Mouse (Mus musculus): ENCODE measurements around the gene Cbx4. TPM values are rescaled to one million over a fixed set of nuclear protein-coding genes. Genes with fewer than 3 reads are reported as not detected.

The Cbx4 gene
- polyA plus RNA-seq, 1 experiment from 2014 or later: 13.3 TPM

DNA sequence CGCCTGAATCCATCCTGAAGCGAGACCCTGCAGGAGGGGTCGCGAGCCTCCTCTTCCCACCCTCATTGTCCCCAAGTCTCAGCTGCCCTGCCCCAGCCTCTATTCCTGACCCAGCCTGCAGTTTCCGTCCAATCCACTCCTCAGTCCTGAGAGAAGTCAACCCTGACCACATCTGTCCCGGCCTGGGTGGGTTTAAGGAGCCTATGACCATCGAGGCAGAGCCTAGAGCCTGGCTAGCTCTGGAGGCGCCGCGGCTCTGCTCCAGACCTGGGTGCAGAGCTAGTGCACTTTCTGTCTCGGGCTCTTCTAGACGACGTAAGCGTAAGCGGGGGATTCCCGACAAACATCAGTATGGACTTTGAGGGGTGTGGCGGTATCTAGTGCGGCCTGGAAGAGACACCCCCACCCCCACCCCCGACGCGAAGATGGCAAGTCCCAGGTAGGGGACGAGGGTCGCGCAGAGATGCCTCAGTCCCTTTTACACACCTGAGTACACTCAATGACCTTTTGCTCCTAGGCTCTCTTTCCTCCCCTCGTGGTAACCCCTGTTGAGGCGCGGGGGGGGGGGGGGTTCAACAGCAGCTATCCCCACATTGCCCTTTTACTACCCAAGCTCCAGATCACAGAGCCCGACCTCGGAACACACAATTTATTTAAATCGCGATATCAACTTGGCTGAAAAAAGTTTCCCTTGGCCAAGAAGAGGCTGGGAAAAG, 44.1 kb downstream of the Cbx4 start:
- peaks cover 9% of the 10 kb centered on the region for H3K36me3 ChIP-seq
- WGBS: under 1% methylated on average over 31 of the region's 31 CpGs
- peak overlapping the region; percentile 81 for H3K4me3 ChIP-seq
- H3K27me3 ChIP-seq: peaks cover 82% of the 10 kb centered on the region
- H3K9me3 ChIP-seq: no peaks in the 10 kb centered on the region
- peaks cover 68% of the 10 kb centered on the region for H3K4me1 ChIP-seq
- ATAC-seq (ENCODE audit: borderline replicate concordance, extremely low read depth, low FRiP score, low TSS enrichment): no peak
- peak overlapping the region; percentile 99 for H3K4me2 ChIP-seq
- H3K27ac ChIP-seq: no peak overlapping the region
- peak overlapping the region; percentile 55; the same call in 1 of the 2 replicates for H3K9ac ChIP-seq

DNA sequence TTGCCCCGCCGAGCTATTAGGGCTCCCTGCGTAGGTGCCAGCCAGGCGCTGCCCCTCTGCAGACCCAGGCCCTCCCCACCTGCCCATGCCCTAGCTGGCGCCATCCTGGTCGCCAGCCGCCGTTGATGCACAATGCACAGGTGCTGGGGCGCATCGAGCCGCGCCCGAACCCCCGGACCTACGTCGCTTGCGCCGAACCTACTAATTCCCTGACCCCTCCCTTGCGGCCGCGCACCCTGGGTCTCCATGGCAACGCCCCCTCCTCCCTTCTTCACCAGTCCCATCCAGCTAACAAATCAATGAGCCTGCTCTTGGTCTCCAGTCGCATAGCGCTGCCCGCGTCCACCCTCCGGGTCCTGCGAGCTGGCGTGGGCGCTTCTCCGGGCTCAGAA, 44.7 kb downstream of the Cbx4 start:
- H3K27me3 ChIP-seq: peaks cover 82% of the 10 kb centered on the region
- H3K27ac ChIP-seq: no peak overlapping the region
- no peaks in the 10 kb centered on the region for H3K9me3 ChIP-seq
- peaks cover 65% of the 10 kb centered on the region for H3K4me1 ChIP-seq
- WGBS: under 1% methylated on average over 31 of the region's 31 CpGs
- peak overlapping the region; percentile 99 for H3K4me2 ChIP-seq
- peaks cover 9% of the 10 kb centered on the region for H3K36me3 ChIP-seq
- H3K4me3 ChIP-seq: peak overlapping the region; percentile 81
- no peak; the same call in 1 of the 2 replicates for ATAC-seq (ENCODE audit: borderline replicate concordance, extremely low read depth, low FRiP score, low TSS enrichment)
- peak overlapping the region; percentile 55 for H3K9ac ChIP-seq

DNA sequence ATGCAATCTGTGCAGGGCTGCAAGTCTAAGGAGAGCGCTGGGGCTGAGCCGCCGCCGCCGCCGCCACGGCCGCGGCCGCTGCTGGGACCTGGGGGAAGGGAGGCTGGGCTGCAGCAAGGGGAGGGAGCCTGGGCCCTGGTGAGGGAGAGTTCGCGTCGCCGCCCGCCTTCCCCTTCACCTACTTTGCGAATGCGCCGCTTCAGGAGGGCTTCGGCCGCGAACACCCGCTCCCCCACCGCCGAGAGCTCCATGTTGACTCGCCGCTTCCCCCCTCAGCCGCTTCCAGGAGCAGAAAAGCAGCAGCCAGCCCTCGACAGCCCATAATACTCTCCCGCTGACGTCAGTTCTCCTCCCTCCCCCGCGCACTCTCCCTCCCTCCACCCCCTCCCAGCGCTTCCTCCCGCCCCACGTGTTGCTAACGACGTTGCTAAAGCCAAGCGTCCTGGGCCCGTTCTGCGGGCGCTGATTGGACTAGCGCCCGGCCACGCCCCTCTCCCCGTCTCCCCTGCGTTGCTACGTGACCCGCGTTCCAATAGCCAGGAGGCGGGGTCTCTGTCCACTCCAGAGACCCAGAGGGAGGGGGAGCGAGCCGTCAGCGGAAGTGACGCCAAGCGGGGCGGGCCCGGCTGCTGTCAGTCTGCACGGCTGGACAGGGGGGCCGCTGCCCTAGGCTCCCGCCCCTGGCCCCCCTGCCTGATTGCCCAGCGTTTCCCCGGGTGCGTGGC, 45.3 kb downstream of the Cbx4 start, which contains the start of gene Cbx8:
Cbx8 (minus strand) TSS at position 370 of the 725 bp plus-strand sequence.
- H3K36me3 ChIP-seq: peaks cover 9% of the 10 kb centered on the region
- H3K27ac ChIP-seq: peak within 1 kb of the TSS; percentile 81
- peaks cover 62% of the 10 kb centered on the region for H3K4me1 ChIP-seq
- peak; percentile 92 for ATAC-seq (ENCODE audit: borderline replicate concordance, extremely low read depth, low FRiP score, low TSS enrichment)
- peak within 1 kb of the TSS; percentile 99 for H3K4me2 ChIP-seq
- peaks cover 82% of the 10 kb centered on the region for H3K27me3 ChIP-seq
- peak within 1 kb of the TSS; percentile 84 for H3K9ac ChIP-seq
- WGBS: under 1% methylated on average over 62 of the region's 63 CpGs
- peak within 1 kb of the TSS; percentile 81 for H3K4me3 ChIP-seq
- no peaks in the 10 kb centered on the region for H3K9me3 ChIP-seq

DNA sequence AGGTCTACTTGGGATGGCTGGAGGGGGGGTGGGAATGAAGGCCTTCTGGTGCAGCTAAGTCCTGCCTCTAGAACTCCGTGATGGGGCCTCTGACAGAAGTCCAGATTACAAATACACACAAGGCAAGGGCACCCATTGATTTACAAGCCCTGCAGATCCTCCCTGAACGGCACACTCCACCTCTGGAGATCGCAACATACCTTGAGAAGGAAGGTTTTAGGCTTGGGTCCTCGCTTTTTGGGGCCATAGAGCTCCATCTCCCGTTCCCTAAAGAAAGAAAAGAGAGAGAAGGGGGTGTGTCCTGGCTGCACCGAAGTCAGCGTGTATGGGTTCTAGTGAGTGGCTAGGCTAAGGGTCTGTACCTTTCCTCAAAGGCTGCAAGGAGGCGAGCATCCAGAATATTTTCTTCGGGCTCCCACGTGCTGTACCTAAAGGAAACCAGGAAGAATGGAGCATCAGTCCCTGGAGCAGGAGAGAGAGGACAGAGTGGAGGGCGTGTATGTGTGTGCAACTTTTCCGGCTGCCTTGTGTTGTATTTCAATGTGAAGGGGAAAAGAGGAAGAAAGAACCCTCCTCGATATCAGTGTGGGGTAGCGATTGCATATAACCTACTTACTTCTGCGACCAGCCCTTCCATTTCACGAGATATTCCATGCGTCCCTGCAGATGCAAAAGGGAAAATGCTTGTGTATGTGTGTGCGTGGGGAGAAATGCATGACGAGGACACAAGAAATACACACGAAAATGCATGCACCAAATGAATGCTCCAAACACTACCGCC, 46.1 kb downstream of the Cbx4 start:
- Histone ChIP-seq H3K4me3 (peak overlapping the region; percentile 81), H3K27ac (peak overlapping the region; percentile 81; the same call in 1 of the 2 replicates), H3K9ac (peak overlapping the region; percentile 84), H3K9me3 (no peaks in the 10 kb centered on the region), H3K36me3 (peaks cover 9% of the 10 kb centered on the region), H3K4me1 (peaks cover 66% of the 10 kb centered on the region), H3K4me2 (peak overlapping the region; percentile 87), H3K27me3 (peaks cover 82% of the 10 kb centered on the region)
- no peak for ATAC-seq (ENCODE audit: borderline replicate concordance, extremely low read depth, low FRiP score, low TSS enrichment)
- WGBS: 13% methylated on average over 21 of the region's 21 CpGs

GRCm38 (mm10) chr11:119038744-119039484, 47.1 kb downstream of the Cbx4 start:
- H3K9me3 ChIP-seq: no peaks in the 10 kb centered on the region
- no peak overlapping the region for H3K9ac ChIP-seq
- peaks cover 82% of the 10 kb centered on the region for H3K27me3 ChIP-seq
- peaks cover 9% of the 10 kb centered on the region for H3K36me3 ChIP-seq
- peaks cover 67% of the 10 kb centered on the region for H3K4me1 ChIP-seq
- no peak overlapping the region for H3K4me3 ChIP-seq
- WGBS: 67% methylated on average over 22 of the region's 22 CpGs
- peak overlapping the region; percentile 87; the same call in 1 of the 2 replicates for H3K4me2 ChIP-seq
- ATAC-seq (ENCODE audit: borderline replicate concordance, extremely low read depth, low FRiP score, low TSS enrichment): no peak
- no peak overlapping the region for H3K27ac ChIP-seq

DNA sequence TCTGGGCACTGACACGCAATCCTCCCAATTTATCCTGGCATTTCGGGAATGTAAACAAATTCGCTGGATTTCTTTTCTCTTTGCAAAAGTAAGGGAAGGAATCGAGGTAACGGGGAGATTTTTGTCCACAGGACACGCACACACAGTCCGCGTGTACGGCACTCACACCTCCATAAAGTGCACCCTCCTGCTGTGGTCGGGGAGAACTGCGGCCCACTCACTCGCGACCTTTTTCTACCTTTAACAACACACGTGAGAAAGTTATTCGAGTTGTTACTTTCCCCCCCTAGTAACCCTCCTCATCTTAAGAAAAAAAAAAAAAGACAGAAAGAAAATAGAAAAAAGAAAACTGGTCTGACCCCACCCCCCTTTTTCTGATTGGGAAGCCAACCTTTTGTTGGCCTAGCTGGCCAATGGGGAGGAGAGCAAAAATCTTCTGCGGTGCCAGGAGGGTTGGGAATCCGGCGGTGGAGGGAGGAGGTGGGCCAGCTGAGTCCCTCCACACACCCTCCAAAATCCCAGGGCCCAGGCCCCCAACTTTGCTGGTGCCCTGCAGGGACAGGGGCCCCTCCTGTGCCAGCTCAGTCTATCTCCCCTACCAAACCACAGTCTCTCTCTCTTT, 48.1 kb downstream of the Cbx4 start:
- no peaks in the 10 kb centered on the region for H3K9me3 ChIP-seq
- no peak for ATAC-seq (ENCODE audit: borderline replicate concordance, extremely low read depth, low FRiP score, low TSS enrichment)
- WGBS: 15% methylated on average over 18 of the region's 18 CpGs
- H3K4me2 ChIP-seq: peak overlapping the region; percentile 77
- peaks cover 9% of the 10 kb centered on the region for H3K36me3 ChIP-seq
- H3K27ac ChIP-seq: no peak overlapping the region
- peaks cover 67% of the 10 kb centered on the region for H3K4me1 ChIP-seq
- H3K4me3 ChIP-seq: peak overlapping the region; percentile 39
- H3K9ac ChIP-seq: peak overlapping the region; percentile 35; the same call in 1 of the 2 replicates
- H3K27me3 ChIP-seq: peaks cover 80% of the 10 kb centered on the region

DNA sequence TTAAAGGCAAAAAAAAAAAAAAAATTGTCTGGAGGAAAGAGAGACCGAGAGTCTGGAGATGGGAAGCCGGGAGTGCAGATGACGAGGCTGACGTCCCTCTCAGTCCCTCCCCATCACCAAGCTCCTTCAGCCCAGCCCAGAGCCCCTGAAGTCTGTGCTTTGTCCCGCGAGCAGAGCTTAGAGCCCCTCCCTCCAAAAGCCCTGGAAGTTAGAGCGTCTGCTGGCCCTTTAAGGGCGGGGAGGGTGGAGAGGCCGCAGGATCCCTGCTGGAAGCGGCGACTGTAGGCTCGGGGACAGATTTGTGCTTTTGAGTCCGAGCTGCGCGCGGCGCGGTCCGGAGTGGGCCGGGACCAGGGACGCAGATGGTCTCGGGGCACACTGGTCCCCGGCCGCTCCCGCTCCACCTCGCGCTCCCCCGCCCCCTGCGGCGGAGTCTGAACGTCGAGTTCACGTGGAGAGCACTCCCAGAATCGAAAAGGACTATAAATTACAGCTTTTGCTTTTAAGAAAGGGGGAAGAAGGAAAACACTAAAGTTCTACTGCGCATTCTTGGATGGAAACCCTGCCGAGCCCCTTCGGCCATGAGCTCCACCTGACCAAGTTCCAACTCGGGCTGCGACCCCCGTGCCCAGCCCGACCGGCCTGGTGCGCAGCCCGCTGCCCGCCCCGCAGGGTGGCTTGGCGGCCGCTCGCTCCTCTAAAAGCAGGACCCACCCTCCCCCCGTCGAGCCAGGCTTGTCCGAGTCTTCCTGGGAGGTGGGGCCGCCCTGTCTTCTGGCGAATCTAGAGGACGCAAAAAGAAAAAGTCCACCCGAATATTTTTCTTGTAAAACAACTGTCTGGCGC, 48.9 kb downstream of the Cbx4 start:
- Histone ChIP-seq H3K9ac (peak overlapping the region; percentile 35), H3K27me3 (peaks cover 73% of the 10 kb centered on the region), H3K9me3 (no peaks in the 10 kb centered on the region), H3K36me3 (peaks cover 9% of the 10 kb centered on the region), H3K27ac (no peak overlapping the region), H3K4me3 (peak overlapping the region; percentile 39), H3K4me1 (peaks cover 60% of the 10 kb centered on the region), H3K4me2 (peak overlapping the region; percentile 77)
- ATAC-seq (ENCODE audit: borderline replicate concordance, extremely low read depth, low FRiP score, low TSS enrichment): no peak
- 2% methylated on average over 57 of the region's 57 CpGs for WGBS

DNA sequence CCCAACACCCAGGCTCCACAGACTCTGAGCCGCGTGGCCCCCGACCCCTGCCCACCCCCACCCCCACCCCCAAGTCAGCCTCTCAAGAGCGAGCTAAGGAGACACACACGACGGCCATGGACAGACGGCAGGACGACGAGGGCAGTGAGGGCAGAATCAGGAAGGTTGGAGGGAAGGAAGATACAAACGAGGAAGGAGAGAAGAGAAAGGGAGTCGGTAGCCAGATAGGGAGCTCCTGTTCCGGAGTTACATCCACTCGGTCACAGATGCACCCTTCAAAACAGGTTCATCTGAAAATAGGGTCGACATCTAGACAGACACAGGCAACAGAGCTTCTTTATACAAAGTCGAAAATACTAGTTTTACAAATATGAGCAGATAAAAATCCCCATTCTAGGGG, 49.6 kb downstream of the Cbx4 start:
- Histone ChIP-seq H3K4me3 (no peak overlapping the region), H3K4me2 (no peak overlapping the region), H3K9ac (no peak overlapping the region), H3K4me1 (peaks cover 53% of the 10 kb centered on the region), H3K27me3 (peaks cover 66% of the 10 kb centered on the region), H3K36me3 (peaks cover 9% of the 10 kb centered on the region), H3K27ac (no peak overlapping the region), H3K9me3 (no peaks in the 10 kb centered on the region)
- no peak for ATAC-seq (ENCODE audit: borderline replicate concordance, extremely low read depth, low FRiP score, low TSS enrichment)
- WGBS: 8% methylated on average over 15 of the region's 15 CpGs

DNA sequence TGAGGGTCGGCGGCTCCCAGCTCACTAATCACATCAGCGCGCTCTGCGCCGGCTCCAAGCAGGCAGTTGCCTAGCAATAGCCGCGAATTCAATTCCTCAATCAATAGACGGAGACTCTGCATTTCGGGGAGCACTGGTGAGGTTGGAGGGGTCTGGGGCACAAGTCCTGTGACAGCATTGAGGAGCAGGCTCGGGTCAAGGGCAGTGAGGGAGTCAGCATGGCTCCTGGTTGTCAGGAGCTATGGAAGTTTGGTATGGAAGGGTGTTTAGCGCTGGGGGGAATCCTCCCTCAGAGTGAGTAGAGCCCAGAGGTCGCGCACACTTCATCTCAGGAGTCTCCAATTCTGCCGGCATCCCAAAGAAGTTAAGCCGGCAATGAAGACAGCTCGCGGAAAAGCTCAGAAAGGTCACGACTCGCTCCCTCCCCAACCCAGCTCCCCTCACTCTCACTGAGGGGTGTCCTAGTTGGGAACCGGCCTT, 50.3 kb downstream of the Cbx4 start:
- Histone ChIP-seq H3K4me2 (no peak overlapping the region), H3K36me3 (peaks cover 12% of the 10 kb centered on the region), H3K27me3 (peaks cover 63% of the 10 kb centered on the region), H3K9ac (no peak overlapping the region), H3K4me1 (peaks cover 51% of the 10 kb centered on the region), H3K27ac (no peak overlapping the region), H3K4me3 (no peak overlapping the region), H3K9me3 (no peaks in the 10 kb centered on the region)
- no peak for ATAC-seq (ENCODE audit: borderline replicate concordance, extremely low read depth, low FRiP score, low TSS enrichment)
- 8% methylated on average over 21 of the region's 21 CpGs for WGBS

DNA sequence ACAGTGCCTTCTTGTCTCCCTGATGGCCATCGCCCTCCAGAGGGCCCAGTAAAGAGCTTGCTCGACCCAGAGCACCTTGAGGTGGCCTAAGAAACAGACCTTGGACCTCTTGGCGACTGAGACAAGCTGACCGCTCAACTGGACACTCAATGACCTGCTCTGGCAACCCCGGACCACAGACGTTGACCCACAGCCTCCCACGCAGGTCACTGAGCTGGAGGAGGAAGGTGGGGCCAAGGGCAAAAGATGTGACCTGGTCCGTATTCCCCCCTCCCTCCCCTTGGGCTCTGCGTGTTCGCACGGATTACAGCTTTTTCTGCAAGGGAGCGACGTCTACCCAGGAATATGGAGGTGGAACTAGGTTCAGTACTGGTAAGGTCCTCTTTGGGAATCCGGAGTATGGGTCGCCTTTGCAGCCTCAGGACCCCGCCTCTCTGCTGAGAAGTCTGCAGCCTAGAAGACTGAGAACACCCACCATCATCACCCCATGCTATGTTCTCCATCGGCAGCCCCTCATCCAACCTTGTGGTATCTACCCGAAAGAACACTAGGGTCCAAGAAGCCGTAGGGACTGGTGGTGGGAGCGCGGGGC, 50.8 kb downstream of the Cbx4 start:
- Histone ChIP-seq H3K4me1 (peaks cover 49% of the 10 kb centered on the region), H3K27me3 (peaks cover 63% of the 10 kb centered on the region), H3K36me3 (peaks cover 18% of the 10 kb centered on the region), H3K9ac (no peak overlapping the region), H3K27ac (no peak overlapping the region), H3K4me2 (0 out of 2 replicates have a peak overlapping the region, but pooled peaks have one; percentile 56), H3K9me3 (no peaks in the 10 kb centered on the region), H3K4me3 (no peak overlapping the region)
- WGBS: 5% methylated on average over 21 of the region's 21 CpGs
- no peak for ATAC-seq (ENCODE audit: borderline replicate concordance, extremely low read depth, low FRiP score, low TSS enrichment)

Measured in lung, embryonic 15.5 days (tissue).